Mouse (Mus musculus) MEL (cell line): ENCODE data around the gene Stat6. TPM values are rescaled to one million over a fixed set of nuclear protein-coding genes. Genes with fewer than 3 reads are reported as not detected.

Source experiments
- DNase-seq: peaks from one replicate; pipeline ENCODE4 v3.0.0; 2011; ENCODE audit warnings: low read depth, low spot score
- H3K27ac ChIP-seq: 2 replicates; pipeline ENCODE4 v1.5.1; 2012; ENCODE audit warnings: low read depth, mild to moderate bottlenecking, control low read depth, low read length, moderate library complexity; ENCODE audit not compliant: control insufficient read depth
- H3K27me3 ChIP-seq, 2 experiments: fragments of 150-350 bp in 1 of 2; sonication (generic) in 1 of 2; 2 replicates each; pipeline ENCODE4 v1.6.1; 2012; ENCODE audit warnings: low read length in 2 of 2, mild to moderate bottlenecking in 2 of 2, improper control_type of control experiment in 1 of 2, moderate library complexity in 1 of 2; ENCODE audit not compliant: insufficient read depth in 2 of 2, control insufficient read depth in 1 of 2
- H3K36me3 ChIP-seq, 2 experiments: 2 replicates each; pipeline ENCODE4 v1.6.1; 2012 to 2014; ENCODE audit warnings: low read length in 2 of 2, improper control_type of control experiment in 1 of 2, inconsistent platforms in 1 of 2, mild to moderate bottlenecking in 1 of 2; ENCODE audit not compliant: insufficient read depth in 2 of 2, control insufficient read depth in 1 of 2
- H3K4me1 ChIP-seq, 2 experiments: fragments of 150-350 bp in 1 of 2; sonication (generic) in 1 of 2; 2 replicates each; pipeline ENCODE4 v1.6.1; 2012; ENCODE audit warnings: low read length in 2 of 2, improper control_type of control experiment in 1 of 2, mild to moderate bottlenecking in 1 of 2; ENCODE audit not compliant: insufficient read depth in 2 of 2, control insufficient read depth in 1 of 2
- H3K4me3 ChIP-seq, 2 experiments: fragments of 150-350 bp in 1 of 2; sonication (generic) in 1 of 2; 2 replicates each; pipeline ENCODE4 v1.5.1; 2012; ENCODE audit warnings: low read depth in 2 of 2, low read length in 2 of 2, mild to moderate bottlenecking in 2 of 2, moderate library complexity in 2 of 2, control low read depth in 1 of 2, improper control_type of control experiment in 1 of 2; ENCODE audit not compliant: control insufficient read depth in 1 of 2, insufficient read depth in 1 of 2
- H3K79me2 ChIP-seq: 2 replicates; pipeline ENCODE4 v1.6.1; 2012; ENCODE audit warnings: mild to moderate bottlenecking, low read length, moderate library complexity; ENCODE audit not compliant: control insufficient read depth, poor library complexity, insufficient read depth
- H3K9ac ChIP-seq: 2 replicates; pipeline ENCODE4 v1.6.1; 2012; ENCODE audit warnings: low read depth, mild to moderate bottlenecking, control low read depth, low read length, moderate library complexity; ENCODE audit not compliant: control insufficient read depth, poor library complexity, severe bottlenecking
- H3K9me3 ChIP-seq: fragments of 150-350 bp; sonication (generic); replicated peaks from 2 replicates; pipeline ENCODE4 v1.6.1; 2012; ENCODE audit warnings: mild to moderate bottlenecking, low read length, improper control_type of control experiment, moderate library complexity; ENCODE audit not compliant: insufficient read depth
- E2F4 ChIP-seq: IDR thresholded peaks from 2 replicates; pipeline ENCODE4 v1.6.1; 2011; ENCODE audit warnings: low read depth, low read length, improper control_type of control experiment, borderline replicate concordance
- EP300 ChIP-seq, 2 experiments: IDR thresholded peaks; 2 replicates each; pipeline ENCODE4 v1.6.1; 2011; ENCODE audit warnings: improper control_type of control experiment in 2 of 2, low read length in 2 of 2, low read depth in 1 of 2, mild to moderate bottlenecking in 1 of 2
- ETS1 ChIP-seq: IDR thresholded peaks from 2 replicates; pipeline ENCODE4 v1.6.1; 2012; ENCODE audit warnings: low read depth, mild to moderate bottlenecking, inconsistent platforms, low read length, improper control_type of control experiment, moderate library complexity
- GABPA ChIP-seq: IDR thresholded peaks from 2 replicates; pipeline ENCODE4 v1.6.1; 2012; ENCODE audit warnings: low read depth, mild to moderate bottlenecking, inconsistent platforms, low read length, improper control_type of control experiment, moderate library complexity
- GATA1 ChIP-seq: IDR thresholded peaks from 2 replicates; pipeline ENCODE4 v1.6.1; 2011; ENCODE audit warnings: low read depth, low read length, improper control_type of control experiment
- HCFC1 ChIP-seq: IDR thresholded peaks from 2 replicates; pipeline ENCODE4 v1.6.1; 2012; ENCODE audit warnings: low read depth, mild to moderate bottlenecking, inconsistent platforms, low read length, improper control_type of control experiment, moderate library complexity
- MAX ChIP-seq: IDR thresholded peaks from 2 replicates; pipeline ENCODE4 v1.6.1; 2011; ENCODE audit warnings: low read length, improper control_type of control experiment
- MAZ ChIP-seq: IDR thresholded peaks from 2 replicates; pipeline ENCODE4 v1.6.1; 2012; ENCODE audit warnings: low read depth, mild to moderate bottlenecking, inconsistent platforms, low read length, improper control_type of control experiment
- MEF2A ChIP-seq: IDR thresholded peaks from 2 replicates; pipeline ENCODE4 v1.6.1; 2014; ENCODE audit warnings: low read depth, mild to moderate bottlenecking, inconsistent platforms, low read length, improper control_type of control experiment; ENCODE audit not compliant: poor library complexity, insufficient replicate concordance, severe bottlenecking; ENCODE audit errors: extremely low read depth
- MXI1 ChIP-seq: IDR thresholded peaks from 2 replicates; pipeline ENCODE4 v1.6.1; 2011; ENCODE audit warnings: mild to moderate bottlenecking, low read depth, low read length, improper control_type of control experiment
- TAL1 ChIP-seq: IDR thresholded peaks from 2 replicates; pipeline ENCODE4 v1.6.1; 2012; ENCODE audit warnings: mild to moderate bottlenecking, inconsistent platforms, low read length, moderate library complexity, mixed read lengths
- USF1 ChIP-seq: IDR thresholded peaks from 2 replicates; pipeline ENCODE4 v1.6.1; 2014; ENCODE audit warnings: low read depth, mild to moderate bottlenecking, inconsistent platforms, low read length, improper control_type of control experiment, moderate library complexity
- ZC3H11A ChIP-seq: IDR thresholded peaks from 2 replicates; pipeline ENCODE4 v1.6.1; 2012; ENCODE audit warnings: low read depth, mild to moderate bottlenecking, inconsistent platforms, low read length, improper control_type of control experiment
- ZKSCAN1 ChIP-seq: IDR thresholded peaks from 2 replicates; pipeline ENCODE4 v1.6.1; 2012; ENCODE audit warnings: low read depth, mild to moderate bottlenecking, inconsistent platforms, low read length, improper control_type of control experiment, moderate library complexity
- ZNF384 ChIP-seq: IDR thresholded peaks from 2 replicates; pipeline ENCODE4 v1.6.1; 2012; ENCODE audit warnings: low read depth, mild to moderate bottlenecking, inconsistent platforms, low read length, improper control_type of control experiment
- polyA plus RNA-seq, 2 experiments: library from polyadenylated mRNA; stranded (reverse) in 1 of 2; unstranded in 1 of 2; fragments of >175 nt in 1 of 2; fragments of >200 nt in 1 of 2; gene quantifications; 2 replicates each; pipeline versions ENCODE4 v1.2.1 to v1.2.4; 2012; ENCODE audit warnings: low replicate concordance in 2 of 2, low read depth in 1 of 2; ENCODE audit not compliant: insufficient read length in 2 of 2, insufficient read depth in 1 of 2, missing spikeins in 1 of 2
- total RNA-seq: library from RNA; depleted of rRNA; stranded (reverse); fragments of 300-350 nt; gene quantifications from 2 replicates; pipeline ENCODE4 v1.2.3, GENCODE M21; 2012

Stat6 gene
- total and polyA plus RNA-seq, 3 experiments, result 34.9 to 50.2 TPM; not detected in 1

- H3K27me3 ChIP-seq, result peaks cover 0 to 2% of the 10 kb centered on the region in 2 experiments; a peak in 1 of 4 replicates
- no peak overlapping the region for H3K9ac ChIP-seq
- no peaks in the 10 kb centered on the region for H3K9me3 ChIP-seq
- peaks cover 0 to 13% of the 10 kb centered on the region in 2 experiments; a peak in 2 of 4 replicates for H3K36me3 ChIP-seq
- peaks cover 0 to 37% of the 10 kb centered on the region in 2 experiments; a peak in 2 of 4 replicates for H3K4me1 ChIP-seq
- no peaks in the 10 kb centered on the region for H3K79me2 ChIP-seq
- no peak for TF ChIP-seq MAZ
- peak; percentile 17 to 18; a peak in 2 of 4 replicates for TF ChIP-seq EP300 (IDR thresholded peaks at IDR 0.05; ENCODE audit: low read depth in 1 of 2, low read length in 2 of 2)
- TF ChIP-seq TAL1, result no peak
- TF ChIP-seq GATA1, result 0 out of 2 replicates have a peak, but pooled peaks have one; percentile 23
- no peak overlapping the region for H3K27ac ChIP-seq
- no peak overlapping the region for H3K4me3 ChIP-seq
- peak; percentile 71 for DNase-seq
These were observed 48.4 kb upstream of the Stat6 start for GRCm38 (mm10) chr10:127594405-127594804.

GRCm38 (mm10) chr10:127594930-127595715 lies 47.7 kb upstream of the Stat6 start:
- no peaks in the 10 kb centered on the region for H3K79me2 ChIP-seq
- H3K9me3 ChIP-seq, result no peaks in the 10 kb centered on the region
- TF ChIP-seq MAX, result no peak
- no peak for TF ChIP-seq ETS1
- TF ChIP-seq HCFC1, result no peak
- TF ChIP-seq EP300 (IDR thresholded peaks at IDR 0.05; ENCODE audit: low read depth in 1 of 2, low read length in 2 of 2), result no peak
- no peak for TF ChIP-seq MEF2A
- DNase-seq, result no peak
- peaks cover 0 to 13% of the 10 kb centered on the region in 2 experiments; a peak in 2 of 4 replicates for H3K36me3 ChIP-seq
- peaks cover 0 to 2% of the 10 kb centered on the region in 2 experiments; a peak in 1 of 4 replicates for H3K27me3 ChIP-seq
- H3K27ac ChIP-seq, result no peak overlapping the region
- no peak overlapping the region for H3K9ac ChIP-seq
- H3K4me3 ChIP-seq, result no peak overlapping the region
- H3K4me1 ChIP-seq, result peaks cover 0 to 37% of the 10 kb centered on the region in 2 experiments; a peak in 2 of 4 replicates

GRCm38 (mm10) chr10:127596321-127596941 lies 46.4 kb upstream of the Stat6 start:
- H3K27ac ChIP-seq, result no peak overlapping the region
- TF ChIP-seq ZKSCAN1, result no peak
- TF ChIP-seq MXI1, result no peak
- no peak for TF ChIP-seq MAX
- TF ChIP-seq EP300 (IDR thresholded peaks at IDR 0.05; ENCODE audit: low read depth in 1 of 2, low read length in 2 of 2), result no peak; a peak in 1 of 4 replicates
- no peak for TF ChIP-seq ZC3H11A
- no peak for TF ChIP-seq USF1
- no peak for TF ChIP-seq MAZ
- no peak for TF ChIP-seq GABPA
- TF ChIP-seq HCFC1, result no peak
- TF ChIP-seq ZNF384, result no peak
- no peak for TF ChIP-seq E2F4
- TF ChIP-seq, all 39 proteins: peak for 0
- Histone ChIP-seq H3K4me3 (no peak overlapping the region), H3K36me3 (peaks cover 0 to 13% of the 10 kb centered on the region in 2 experiments; a peak in 2 of 4 replicates), H3K27me3 (peaks cover 0 to 4% of the 10 kb centered on the region in 2 experiments; a peak in 1 of 4 replicates), H3K79me2 (no peaks in the 10 kb centered on the region), H3K4me1 (peaks cover 0 to 37% of the 10 kb centered on the region in 2 experiments; a peak in 2 of 4 replicates), H3K9me3 (no peaks in the 10 kb centered on the region), H3K9ac (no peak overlapping the region)
- DNase-seq, result peak; percentile 61
